Mouse (Mus musculus) lung, postnatal 0 days (tissue): ENCODE results near the gene Trmt112.

Source experiments
- CTCF ChIP-seq: IDR thresholded peaks from 2 replicates; pipeline ENCODE4 v1.5.1; 2016; ENCODE audit warnings: antibody characterized with exemption, mild to moderate bottlenecking
- EP300 ChIP-seq: IDR thresholded peaks from 2 replicates; pipeline ENCODE4 v1.6.1; 2016; ENCODE audit warnings: antibody characterized with exemption, mild to moderate bottlenecking, control low read depth

DNA sequence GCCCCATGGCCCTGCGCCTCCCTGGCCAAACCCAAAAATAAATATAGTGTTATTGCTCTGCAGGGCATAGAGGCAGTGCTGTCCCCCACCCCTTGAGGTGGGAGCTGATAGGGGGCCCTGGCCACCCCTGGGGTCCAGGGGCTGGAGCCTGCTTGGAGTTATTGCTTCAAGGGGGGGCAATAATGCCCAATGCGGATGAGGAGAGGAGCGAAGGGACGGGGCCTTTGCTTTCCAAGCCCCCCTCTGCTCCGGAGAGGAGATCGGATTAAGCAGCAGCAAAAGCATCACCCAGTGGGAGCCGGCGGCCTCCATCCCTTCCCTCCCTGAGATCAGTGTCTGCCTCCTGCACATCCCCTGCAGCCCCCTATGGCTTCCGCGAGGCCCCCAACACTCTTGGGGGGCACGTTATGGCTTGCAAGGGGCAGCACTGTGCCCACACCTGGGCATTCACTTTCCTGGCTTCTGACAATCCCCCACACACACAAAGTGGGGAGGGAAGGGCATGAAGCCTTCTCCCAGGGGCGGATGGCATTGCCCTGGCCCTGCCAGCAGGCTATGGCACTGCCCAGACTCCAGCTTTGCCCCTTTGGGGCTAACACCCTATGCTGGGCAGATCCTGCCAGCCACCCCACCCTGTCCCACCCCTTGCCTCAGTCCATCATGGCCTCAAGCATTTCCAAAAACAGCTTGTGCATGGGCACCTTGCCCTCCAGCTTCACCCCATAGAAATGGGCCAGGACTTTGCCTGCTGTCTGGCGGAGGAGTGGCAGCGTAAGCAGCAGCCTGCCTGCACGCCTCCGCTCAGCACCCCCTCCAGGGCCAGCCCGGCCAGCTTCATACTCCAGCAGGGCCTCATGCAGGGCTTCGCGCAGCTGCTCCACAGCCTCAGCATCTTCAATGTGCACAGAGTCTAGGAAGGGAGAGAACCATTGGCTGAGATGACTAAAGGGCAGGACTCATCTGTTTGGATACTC lies 1.9 kb downstream of the Trmt112 start:
- TF ChIP-seq CTCF (no peak), EP300 (no peak)
